Mouse (Mus musculus) c-Kit-positive CD71-positive TER-119-positive erythroid progenitor cells, embryonic 14.5 days (primary cell): ENCODE measurements around the gene Gm5475.

ENCODE experiments used
- DNase-seq: peaks from one replicate; pipeline ENCODE4 v3.0.0-alpha.2; 2013; ENCODE audit warnings: low spot score

Gene Gm5475

DNA sequence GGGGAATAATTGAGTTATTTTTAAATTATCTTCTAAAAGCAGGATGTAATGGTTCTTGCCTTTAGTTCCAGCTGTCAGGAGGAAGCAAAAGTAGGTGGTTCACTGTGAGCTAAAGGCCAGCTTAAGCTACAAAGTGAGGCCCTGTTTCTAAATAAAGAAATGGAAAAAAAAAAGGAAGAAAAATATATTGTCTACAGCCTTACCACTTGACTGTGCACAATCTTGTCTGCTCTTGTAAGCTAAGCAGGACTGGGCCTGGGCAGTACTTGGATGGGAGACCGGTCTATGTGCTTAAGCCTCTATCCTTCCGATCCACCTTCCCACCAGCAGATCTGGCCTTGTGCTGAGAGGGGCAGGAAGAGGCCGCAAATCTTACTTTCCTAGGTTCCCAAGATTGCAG, 27.5 kb downstream of the Gm5475 start:
- no peak for DNase-seq

DNA sequence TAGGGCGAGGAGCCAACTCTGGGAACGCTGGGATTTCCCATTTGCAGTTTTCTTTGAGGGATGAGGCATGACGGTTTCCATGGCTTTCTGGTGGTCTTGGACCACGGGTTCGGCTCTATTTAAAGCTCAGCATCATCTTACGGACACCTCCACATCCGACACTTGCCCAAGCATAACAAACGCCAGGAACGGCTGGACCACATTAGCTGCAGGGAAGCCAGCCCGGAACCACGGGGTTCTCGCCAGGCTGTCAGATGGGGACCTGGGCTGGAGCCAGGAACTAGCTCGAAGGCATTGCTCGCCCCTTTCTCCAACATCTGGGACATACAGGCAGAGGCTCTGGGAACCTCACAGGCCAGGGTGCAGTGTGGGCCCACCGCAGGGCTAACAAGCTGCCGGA, 29.3 kb downstream of the Gm5475 start:
- DNase-seq: no peak

DNA sequence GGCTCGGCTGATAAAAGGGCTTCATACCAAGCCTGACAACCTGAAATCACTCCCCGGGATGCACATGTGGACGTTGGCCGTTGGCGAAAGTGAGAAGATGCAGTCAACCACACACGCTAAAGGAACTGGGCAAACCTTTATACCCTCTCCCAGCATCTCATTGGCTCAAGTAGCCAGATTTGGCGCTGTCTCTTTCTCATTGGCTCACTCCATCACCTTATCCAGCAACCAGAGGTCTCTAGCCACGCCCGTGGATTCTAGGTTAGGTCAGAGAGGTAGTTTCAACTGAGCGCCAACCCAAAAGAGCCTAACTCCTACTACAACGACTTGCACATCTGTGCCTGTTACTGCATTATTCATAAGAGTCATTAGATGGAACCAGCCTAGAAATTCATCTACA, 30.5 kb downstream of the Gm5475 start:
- DNase-seq: no peak

DNA sequence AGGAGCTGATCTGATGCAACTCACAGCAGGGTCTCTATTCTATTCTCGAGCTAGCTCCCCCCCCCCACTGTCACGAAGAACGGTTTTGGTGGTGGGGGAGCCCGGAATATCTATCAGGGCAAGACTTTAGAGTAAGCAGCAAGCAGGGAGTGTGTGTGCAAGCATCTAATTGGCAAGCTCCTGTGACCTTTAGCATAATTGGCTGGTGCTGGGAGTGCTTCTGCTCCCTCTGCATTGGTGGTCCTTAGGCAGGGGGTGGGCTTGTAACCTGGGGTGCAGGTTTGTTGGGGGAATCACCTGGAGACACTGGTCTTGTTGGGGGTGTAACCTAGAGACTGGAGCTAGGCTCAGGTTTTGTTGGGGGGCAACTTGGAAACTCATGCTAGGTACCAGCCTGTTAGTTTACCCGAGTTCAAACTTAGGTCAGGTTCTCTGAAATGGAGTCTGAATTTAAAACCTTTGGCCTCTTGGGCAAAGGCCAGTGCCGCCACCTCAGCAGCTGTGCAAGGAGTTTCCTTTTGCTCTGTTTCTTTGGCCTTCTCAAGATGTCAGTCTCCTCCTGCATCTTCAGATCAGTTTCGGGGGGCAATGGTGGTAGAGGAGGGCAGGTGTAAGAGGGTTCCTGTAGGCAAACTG, 34.5 kb downstream of the Gm5475 start:
- no peak for DNase-seq

DNA sequence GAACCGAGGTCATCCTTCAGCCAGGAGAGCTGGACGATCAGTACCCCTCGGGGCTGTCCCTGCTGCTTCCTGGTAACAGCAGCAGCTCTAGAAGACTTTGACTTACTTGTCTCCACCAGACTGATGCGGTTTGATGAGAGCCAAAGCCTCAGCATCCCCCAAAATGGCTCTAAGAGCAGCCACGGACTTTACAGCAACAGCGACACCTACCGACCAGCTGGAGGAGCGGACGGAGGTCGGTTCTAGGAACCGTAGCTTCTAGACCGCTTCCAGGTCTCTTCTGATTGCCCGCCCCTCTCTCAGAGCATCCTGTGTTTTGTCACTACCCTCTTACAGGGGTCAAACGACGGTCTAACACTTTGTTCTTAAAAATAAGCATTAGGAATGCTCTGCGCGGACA, 35.4 kb downstream of the Gm5475 start:
- peak; percentile 83 for DNase-seq

DNA sequence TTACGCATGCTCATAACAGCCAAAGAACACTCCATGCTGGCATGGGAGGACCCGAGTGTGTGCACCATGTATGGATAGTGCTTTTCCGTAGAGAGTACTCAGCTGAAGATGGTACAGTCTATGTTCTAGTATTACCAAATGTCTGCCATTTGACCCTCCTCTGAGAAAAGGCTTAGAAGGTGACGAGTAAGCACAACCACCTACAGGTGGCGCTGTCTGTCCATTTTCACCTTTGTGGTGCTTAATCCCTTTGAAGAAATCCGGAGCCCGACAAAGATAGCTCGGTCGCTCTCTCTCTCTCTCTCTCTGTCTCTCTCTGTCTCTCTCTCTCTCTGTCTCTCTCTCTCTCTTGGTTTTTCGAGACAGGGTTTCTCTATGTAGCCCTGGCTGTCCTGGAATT, 36.1 kb downstream of the Gm5475 start:
- peak; percentile 82 for DNase-seq

DNA sequence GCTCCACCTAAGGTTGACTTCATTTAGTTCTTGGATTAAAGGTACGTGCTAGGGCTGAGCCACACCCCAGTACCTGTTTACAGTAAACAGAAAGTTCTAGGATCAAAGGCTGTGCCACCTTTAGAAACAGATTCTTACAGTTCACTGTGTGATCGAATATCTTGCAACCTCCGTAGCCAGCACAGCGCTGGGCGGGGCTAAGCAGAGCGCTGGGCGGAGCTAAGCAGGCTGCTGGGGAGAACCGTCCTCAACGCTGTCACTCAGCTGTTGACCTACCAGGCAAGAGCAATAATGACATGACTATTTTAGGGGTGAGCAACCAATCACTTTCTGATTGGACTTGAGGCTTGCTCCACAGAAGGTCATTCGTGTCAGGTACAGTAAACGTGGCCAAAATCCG, 39.0 kb downstream of the Gm5475 start:
- peak; percentile 68 for DNase-seq

DNA sequence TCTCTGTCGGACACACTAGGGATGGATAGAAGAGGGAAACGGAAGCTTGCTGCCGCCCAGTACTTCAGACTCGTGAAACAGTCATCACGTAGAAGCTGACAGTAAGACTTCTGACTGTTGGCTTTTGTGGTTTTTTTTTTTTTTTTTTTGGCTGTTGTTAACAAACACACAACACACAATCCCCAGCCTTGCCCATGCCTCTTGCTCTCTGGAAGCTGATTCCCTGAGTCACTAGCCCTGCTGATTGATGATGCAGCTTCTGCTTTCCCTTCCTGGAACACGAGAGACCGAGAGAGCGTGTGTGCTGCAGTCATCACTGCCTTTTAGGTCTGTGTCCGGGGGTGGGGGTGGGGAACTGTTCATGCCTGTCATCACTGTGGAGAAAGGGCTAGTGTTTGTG, 39.7 kb downstream of the Gm5475 start:
- DNase-seq: no peak

DNA sequence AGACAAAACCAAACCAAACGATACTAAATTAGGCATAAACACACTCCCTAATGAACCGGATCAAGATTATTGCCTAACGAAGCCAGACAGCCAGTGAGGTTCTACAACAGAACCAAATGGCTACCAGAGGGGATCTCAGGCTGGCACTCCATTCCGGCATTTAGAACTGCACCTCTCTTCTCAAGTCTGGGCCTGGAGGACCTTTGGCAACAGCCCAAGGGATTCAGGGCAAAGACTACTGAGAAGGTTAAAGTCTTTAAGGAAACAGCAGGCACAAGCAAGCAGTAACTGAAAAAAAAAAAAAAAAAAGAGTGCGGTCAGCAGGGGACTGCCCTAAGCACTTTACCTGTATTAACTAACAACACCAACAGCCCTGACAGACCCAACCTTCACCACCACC, 40.1 kb downstream of the Gm5475 start:
- no peak for DNase-seq

DNA sequence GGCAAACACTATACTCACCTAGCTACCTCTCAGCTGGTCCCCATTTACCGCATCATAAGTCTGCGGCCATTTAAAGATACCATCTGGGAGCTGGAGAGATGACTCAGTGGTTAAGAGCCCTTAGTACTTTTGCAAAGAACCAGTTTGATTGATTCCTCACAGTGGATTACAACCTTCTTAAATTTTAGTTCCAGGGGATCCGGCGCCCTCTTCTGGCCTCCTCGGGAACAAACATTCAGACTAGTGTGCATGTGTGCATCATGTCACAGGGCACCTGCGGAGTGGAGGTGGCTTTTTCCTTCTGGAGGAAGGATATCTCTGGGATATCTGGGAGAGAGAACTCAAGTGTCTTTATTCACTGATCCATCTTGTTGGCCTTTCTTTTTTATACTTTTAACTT, 41.8 kb downstream of the Gm5475 start:
- peak; percentile 61 for DNase-seq

DNA sequence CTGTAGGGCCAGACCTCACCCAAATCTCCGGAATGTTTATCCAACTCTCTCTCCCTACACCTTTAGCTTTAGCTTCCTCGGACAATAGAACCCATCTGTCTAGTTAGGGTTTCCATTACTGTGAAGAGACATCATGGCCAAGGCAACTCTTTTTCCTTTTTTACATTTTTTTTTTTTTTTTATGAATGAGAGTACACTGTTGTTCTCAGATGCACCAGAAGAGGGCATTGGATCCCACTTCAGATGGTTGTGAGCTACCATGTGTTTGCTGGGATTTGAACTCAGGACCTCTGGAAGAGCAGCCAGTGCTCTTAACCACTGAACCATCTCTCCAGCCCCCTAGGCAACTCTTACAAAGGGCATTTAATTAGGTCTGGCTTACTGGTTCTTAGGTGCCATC, 43.5 kb downstream of the Gm5475 start:
- no peak for DNase-seq

DNA sequence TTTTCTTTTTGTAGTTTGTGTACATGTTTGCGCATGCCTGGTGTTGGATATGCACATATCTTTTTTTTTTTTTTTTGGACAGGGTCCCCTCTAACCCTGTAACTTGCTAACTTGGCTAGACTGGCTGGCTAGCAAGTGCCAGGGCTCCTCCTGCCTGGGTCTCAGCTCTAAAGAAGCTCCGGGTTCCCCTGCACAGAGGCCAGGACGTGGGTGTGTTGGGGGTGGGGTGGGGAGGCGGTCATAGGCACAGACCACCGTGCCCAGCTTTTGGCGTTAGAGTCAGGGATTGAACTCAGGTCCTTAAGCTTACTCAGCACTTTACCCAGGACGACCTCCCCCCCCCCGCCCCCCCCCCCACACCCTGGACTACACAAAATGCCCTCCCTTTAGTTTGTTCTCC, 45.8 kb downstream of the Gm5475 start:
- no peak for DNase-seq

DNA sequence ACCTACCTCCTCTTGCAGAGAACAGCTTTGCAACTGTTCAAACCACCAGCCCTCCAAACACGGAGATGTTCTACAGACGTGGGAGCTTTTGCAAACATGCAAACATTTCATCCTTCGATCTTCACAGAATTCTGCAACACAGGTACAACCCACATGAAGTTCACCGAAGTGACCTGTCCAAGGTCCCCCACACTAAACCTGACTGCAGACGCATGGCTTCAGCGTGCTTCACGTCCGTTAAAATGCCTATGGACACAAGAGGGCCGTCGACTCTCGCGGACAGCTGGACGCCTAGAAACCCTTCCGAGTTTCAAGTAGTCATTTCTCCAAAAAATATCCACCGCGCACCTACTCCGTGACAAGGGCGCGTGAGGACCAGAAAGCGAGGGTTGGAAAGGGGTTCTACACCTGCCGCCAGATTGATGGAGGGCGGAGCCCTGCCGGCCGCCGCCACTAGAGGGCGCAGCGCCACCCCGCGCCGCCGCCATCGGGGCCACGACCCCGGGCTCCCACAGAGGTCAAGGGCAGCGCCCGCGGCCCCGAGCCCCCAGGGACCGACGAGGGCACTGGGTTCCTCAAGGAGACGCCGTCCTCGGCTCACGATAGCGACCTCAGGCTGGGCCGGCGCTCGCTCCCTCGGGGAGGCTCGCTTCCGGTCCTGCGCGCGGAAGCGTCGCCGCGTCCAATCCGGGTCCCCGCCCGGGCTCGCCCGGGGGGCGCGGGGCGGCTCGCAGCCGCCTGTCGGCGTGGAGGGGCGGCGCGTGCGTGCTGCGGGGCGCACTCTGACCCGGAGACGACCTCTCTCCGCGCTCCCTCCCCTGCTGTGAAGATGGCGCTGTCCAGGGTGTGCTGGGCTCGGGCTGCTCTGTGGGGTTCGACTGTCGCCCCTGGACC, 46.6 kb downstream of the Gm5475 start, which contains the start of gene Letmd1:
Gene Letmd1, plus strand, starts transcription at position 729 of the 894 bp plus-strand sequence.
- peak; percentile 57 for DNase-seq

DNA sequence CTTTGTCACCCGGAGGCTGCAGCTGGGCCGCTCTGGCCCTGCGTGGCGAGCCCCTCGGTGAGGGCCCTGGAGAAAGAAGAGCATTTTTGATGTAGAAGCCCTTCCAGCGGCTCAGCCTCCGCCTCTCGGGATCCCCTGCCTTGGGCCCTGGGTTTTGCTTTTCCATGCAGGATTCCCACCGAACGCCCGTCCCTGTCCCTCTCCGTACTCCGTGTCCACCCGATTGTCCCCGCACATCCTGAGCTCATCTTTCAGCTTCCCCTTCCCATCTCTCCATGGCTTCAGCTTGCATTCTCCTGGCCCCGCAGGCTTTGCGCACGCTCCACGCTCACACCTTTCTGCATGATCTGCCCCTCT, 47.2 kb downstream of the Gm5475 start:
- DNase-seq: no peak

DNA sequence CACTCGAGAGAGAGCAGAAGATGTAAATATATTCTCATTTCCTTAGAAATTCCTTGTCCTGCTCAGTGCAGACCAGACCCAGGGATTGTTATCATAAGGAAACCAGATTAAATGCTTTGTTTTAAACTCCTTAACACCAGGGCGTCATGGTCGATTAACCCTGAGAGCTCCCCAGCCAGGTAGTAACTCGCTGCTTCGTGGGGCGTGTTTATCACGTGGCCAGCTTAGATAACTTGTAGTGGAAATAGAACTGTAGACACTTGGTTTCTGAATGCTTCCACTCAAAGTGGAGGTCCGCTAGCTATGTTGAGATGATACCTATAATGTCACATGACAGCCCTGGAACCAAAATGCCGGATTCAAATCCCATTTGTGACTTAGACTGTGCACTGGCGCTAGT, 48.1 kb downstream of the Gm5475 start:
- DNase-seq: no peak

DNA sequence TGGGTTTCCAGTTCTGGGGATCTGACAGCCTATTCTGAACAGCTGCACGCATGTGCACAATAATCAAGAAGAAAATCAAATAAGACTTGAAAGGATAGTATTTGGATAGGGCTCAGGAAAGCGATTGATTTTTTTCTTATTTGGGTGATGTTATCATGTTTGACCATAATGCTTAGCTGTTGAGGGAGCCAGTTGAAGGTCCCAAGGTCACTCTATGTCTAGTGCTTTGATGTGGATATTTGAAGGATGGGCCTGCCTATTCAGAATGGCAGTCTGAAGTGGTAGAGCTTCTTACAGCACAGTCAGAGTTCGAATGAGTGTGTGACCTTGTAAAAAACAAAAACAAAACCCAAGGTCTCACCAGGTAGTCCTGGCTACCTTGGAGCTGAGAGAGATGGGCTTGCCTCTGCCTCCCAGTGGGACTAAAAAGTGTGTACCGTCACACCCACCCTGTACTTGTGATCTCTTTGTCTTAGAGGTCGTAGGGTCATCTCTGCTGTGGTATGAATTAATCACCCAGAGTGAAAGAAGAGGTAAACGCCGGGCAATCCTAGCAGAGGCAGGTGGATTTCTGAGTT, 52.1 kb downstream of the Gm5475 start:
- no peak for DNase-seq
